Mouse (Mus musculus) brain, embryonic 18.5 days (tissue): Measurements from ENCODE around the gene Tsnaxip1.

Experiments
- DNase-seq: peaks from one replicate; pipeline ENCODE4 v3.0.0-alpha.2; 2012; ENCODE audit warnings: low read depth, low spot score

Tsnaxip1 gene

DNA sequence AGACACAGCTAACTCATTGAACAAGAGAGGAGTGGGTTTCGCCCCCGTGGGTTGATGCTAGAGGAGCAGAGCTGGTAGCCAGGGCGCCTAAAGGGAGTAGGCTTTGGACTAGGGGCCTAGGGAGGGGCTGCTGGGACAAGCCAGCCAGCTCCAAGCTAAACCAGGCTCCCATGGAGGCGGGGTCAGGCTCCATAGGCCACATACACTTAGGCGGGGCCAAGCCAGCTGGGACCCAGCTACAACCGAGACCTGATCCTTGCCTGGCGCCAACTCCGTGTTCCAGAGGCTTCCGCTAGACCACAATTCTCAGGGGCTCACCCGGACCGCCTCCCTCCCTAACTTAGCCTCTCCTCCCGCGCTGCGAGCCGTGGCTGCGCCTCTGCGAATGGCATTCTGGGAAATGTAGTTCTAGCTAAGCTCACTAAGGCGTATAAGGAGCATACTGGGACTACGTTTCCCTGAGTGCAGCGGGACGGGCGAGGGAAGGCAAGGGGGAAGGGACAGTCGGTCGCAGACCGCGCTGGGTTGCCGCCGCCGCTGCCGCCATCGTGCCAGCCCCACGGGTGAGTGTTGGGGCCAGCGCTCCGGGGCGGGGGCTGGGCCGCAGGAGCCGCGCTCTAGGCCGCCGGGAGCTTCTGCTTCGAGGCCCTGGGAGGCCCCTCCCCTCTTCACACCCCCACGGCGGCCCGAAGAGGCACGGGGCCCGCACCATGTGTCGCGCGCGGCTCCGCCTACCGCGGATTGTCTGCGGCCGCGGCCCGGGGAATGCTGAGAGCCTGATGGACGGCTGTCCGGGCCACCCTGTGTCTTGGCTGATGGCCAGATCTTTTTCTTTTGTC is 32.8 kb downstream of the Tsnaxip1 start, which contains the start of gene Nutf2:
Nutf2 (plus strand) TSS at position 438 of the 839 bp plus-strand sequence.
- DNase-seq, result peak; percentile 91

DNA sequence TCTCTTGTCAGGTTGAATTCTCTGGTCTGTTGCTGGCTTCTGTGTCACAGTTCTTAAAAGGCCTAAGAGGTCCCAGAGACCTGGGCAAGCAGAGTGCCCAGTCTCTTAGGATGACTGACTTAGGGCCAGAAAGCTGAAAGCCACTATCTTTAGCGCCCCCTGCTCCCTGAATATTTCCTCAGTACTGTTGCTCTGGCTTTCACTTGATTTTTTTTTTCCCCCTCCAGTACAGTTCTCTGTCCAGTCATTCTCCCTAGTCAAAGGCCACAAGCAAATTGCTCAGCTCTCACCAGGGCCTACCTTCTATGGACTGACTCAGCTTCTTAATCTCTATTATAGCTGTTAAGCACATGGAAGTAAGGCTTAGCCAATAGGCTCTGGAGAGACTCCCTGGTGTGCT is 34.4 kb downstream of the Tsnaxip1 start:
- DNase-seq, result no peak

DNA sequence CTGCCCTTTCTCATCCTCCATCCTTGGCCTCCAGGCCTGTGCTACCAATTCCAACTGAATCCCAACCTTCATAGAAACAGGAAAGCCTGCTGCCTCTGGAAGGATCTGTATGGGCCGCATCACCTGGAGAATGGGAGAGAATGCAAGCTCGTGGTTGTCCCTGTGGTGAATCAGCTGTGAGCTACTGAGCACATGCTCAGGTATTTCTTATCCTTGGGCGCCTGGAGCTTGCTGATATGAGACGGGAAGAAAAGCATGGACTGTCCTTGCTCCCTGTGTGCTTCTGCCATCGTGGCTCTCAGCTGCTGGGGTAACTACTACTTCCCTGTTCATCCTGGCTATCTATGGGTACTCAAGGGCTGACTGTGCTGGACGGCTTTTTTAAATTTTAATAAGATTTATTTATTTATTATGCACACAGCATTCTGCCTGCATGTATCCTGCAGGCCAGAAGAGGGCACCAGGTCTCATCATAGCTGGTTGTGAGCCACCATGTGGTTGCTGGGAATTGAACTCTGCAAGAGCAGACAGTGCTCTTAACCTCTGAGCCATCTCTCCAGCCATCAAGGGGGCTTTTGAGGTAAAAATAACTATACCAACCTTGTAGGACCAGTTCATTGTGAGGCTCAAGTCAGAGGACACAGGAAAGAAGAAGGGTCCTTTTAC is 39.0 kb downstream of the Tsnaxip1 start:
- no peak for DNase-seq

DNA sequence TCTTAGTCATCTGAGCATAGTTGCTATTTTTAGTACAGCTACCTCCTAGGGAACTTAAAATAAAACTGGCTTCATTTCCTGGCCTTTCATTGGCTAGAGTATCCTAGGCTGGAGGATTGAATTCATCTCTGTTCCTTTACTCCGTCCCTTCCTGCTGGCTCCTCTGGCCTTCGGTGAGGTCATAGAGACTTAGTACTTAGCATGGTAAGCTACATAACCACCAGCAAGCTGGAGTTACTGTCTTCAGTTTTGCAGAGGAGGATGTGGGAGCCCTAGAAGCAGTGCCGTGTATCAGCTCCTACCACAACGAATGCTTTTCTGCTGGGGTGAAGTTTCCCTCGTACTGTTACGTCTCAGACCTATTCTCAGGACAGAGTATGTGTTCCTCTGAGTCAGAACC is 46.8 kb downstream of the Tsnaxip1 start:
- no peak for DNase-seq

DNA sequence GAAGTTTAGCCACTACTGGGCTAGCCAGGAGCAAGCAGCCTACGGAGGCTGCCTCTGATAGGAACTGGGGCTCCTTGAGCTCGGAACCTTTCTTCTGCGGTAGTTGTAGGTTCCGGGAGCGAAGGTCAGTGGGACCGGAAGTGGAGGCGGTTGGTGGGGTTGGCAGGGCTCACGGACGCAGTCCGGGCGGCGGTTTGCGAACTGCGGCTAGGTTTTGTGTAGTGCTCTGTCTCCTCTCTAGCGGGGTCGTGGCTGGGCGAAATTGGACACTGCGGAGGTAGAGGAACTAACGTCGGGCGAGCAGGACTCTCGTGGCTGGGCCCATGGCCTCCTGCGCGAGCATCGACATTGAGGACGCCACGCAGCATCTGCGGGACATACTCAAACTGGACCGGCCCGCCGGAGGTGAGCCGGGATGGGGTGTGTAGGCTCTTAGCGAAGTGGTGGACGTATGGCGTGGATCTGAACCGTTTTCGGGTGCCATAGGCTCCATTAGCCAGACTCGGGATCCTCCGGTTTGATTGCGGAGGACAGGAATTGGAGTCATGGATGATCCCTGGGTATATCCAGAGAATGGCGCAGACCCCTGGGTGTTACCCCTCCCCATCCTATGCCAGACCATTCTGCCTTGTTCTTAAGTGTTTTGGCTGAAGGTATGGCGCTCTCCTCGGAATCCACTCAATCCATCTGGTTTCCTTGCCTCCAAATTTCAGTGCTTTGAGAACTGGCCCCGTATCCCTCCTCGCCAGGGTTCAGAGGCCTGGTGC is 53.4 kb downstream of the Tsnaxip1 start, which contains the start of gene Edc4:
Edc4 (plus strand) TSS at position 128 of the 767 bp plus-strand sequence.
- DNase-seq, result no peak

DNA sequence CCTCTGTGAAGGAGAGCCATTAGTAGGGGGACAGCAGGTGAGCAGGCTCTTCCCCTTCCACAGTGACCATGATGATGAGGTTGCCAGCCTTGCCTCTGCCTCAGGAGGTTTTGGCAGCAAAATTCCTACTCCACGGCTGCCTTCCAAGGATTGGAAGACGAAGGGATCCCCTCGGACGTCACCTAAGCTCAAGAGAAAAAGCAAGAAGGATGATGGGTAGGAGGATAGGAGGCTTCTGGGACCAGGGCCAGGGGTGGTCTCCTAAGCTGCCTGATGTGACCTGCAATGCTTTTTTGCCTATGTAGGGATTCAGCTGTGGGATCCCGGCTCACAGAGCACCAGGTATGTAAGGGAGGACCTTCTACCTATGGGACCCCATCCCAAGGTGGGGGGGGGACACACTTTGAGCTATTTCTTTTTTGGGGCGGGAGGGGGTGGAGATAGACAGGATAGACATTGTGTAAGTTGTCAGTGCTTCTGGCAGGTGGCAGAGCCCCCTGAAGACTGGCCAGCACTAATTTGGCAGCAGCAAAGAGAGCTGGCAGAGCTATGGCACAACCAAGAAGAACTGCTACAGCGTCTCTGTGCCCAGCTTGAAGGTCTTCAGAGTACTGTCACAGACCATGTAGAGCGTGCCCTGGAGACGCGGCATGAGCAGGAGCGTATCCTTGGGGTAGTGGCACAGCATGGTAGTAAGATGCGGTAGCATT is 62.4 kb downstream of the Tsnaxip1 start:
- DNase-seq, result no peak

DNA sequence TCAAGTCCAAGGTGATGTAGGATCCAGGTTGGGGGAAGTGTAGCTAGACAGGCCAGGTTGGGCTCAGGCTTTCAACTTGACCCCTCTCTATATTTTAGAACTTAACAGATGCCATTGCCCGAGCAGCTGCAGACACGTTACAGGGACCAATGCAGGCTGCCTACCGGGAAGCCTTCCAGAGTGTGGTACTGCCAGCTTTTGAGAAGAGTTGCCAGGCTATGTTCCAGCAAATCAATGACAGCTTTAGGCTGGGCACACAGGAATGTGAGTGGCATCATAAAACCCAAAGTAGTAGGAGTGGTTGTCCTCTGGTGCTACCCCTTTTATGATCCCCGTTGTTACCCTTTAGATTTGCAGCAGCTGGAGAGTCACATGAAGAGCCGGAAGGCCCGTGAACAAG is 63.3 kb downstream of the Tsnaxip1 start:
- DNase-seq, result no peak

DNA sequence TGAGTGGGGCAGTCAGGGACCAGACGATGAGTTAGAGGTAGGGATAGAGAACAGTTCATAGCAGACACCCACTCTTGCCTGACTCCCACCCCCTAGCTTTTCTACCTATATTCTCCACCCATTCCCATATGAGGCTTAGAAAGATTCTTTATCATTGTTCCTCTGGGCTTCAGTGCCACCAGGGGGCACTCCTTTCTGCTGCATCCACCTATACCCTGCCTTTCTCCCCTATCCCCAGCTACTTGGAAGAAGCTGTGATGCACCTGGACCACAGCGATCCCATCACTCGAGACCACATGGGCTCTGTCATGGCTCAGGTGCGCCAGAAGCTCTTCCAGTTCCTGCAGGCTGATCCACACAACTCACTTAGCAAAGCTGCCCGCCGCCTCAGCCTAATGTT is 64.9 kb downstream of the Tsnaxip1 start:
- no peak for DNase-seq

DNA sequence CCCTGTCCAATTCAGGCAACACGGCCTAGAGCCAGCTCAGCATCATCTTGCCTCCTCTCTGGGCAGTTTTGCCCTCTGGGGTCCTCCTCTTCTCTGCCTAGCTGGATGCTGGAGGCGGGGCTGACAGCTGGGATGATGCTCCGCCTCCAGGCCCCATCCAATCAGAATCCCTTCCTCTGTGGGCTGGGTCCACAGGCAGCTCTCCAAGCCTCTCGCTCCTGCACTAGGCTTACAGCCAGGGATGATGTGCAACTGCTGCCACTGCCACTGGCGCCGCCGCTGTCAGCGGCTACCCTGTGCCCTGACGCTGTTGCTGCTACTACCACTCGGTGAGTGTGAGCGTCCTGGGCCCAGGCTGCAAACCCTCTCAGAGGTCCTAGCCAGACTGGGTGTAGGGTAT is 65.8 kb downstream of the Tsnaxip1 start, which contains the start of gene Nrn1l:
Nrn1l (plus strand) TSS at position 229 of the 400 bp plus-strand sequence.
- no peak for DNase-seq
